Mouse (Mus musculus) heart, embryonic 16.5 days (tissue): ENCODE measurements at regions not wholly inside any gene's neighbourhood (a gene's known extent, or its start where the extent isn't known, plus 50 kb on each side); places are given as distances from the start of the nearest gene placed in this dataset.

ENCODE experiments used
- ATAC-seq: fragments of 200-750 bp; cut with Nextera tagmentation; replicated peaks from 2 replicates; pipeline ENCODE4 v1.8.0; 2017; ENCODE audit warnings: moderate number of reproducible peaks; ENCODE audit not compliant: insufficient read depth, low FRiP score; ENCODE audit errors: extremely low read depth
- H3K27ac ChIP-seq: fragments of 300-500 bp; sonication (generic); 2 replicates; pipeline ENCODE4 v1.5.1; 2014; ENCODE audit warnings: mild to moderate bottlenecking, low read length, control low read depth, moderate library complexity
- H3K27me3 ChIP-seq: fragments of 300-500 bp; sonication (generic); 2 replicates; pipeline ENCODE4 v1.6.1; 2014; ENCODE audit warnings: low read length, mixed read lengths; ENCODE audit not compliant: control insufficient read depth, insufficient read depth
- H3K36me3 ChIP-seq: fragments of 300-500 bp; sonication (generic); 2 replicates; pipeline ENCODE4 v1.6.1; 2014; ENCODE audit not compliant: control insufficient read depth, insufficient read depth
- H3K4me1 ChIP-seq: fragments of 300-500 bp; sonication (generic); 2 replicates; pipeline ENCODE4 v1.6.1; 2014; ENCODE audit warnings: low read length, mixed read lengths; ENCODE audit not compliant: control insufficient read depth, insufficient read depth
- H3K4me2 ChIP-seq: fragments of 300-500 bp; sonication (generic); 2 replicates; pipeline ENCODE4 v1.6.1; 2014; ENCODE audit warnings: low read depth, mild to moderate bottlenecking, control low read depth, low read length
- H3K4me3 ChIP-seq: fragments of 300-500 bp; sonication (generic); 2 replicates; pipeline ENCODE4 v1.5.1; 2014; ENCODE audit warnings: mild to moderate bottlenecking, control low read depth, low read length
- H3K9ac ChIP-seq: fragments of 300-500 bp; sonication (generic); 2 replicates; pipeline ENCODE4 v1.6.1; 2014; ENCODE audit warnings: low read length, control low read depth
- H3K9me3 ChIP-seq: fragments of 300-500 bp; sonication (generic); replicated peaks from 2 replicates; pipeline ENCODE4 v1.6.1; 2016; ENCODE audit warnings: low read length; ENCODE audit not compliant: control insufficient read depth
- WGBS: fragments of 180-500 bp; shearing (Covaris S2); extraction: QIAGEN DNeasy Blood & Tissue Kit; methylation state at CpG from one replicate; pipeline ENCODE4 v1.1.7; 2014; 5-methylcytosine and 5-hydroxymethylcytosine counted together

DNA sequence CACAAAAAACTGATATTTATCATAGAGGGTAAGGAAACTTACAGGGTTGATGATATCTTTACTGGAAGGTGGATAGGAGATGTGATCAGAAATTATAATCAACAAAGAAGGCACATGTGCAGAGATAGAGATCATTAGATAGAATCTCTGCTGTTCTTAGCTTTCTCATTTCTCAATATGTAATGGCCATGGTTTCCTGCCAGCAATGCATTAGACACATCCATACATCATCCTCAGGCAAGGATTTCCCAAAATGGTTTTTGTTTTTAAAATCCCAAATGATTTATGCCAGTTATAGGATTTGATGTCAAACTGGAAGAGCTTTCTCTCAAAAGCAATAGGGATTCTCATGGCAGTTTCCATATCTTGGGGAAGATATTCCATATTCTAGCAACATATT lies 52.0 kb upstream of the C030005K15Rik start:
- Histone ChIP-seq H3K27me3 (no peaks in the 10 kb centered on the region), H3K9ac (no peak overlapping the region), H3K4me3 (no peak overlapping the region), H3K36me3 (no peaks in the 10 kb centered on the region), H3K4me2 (no peak overlapping the region), H3K9me3 (no peaks in the 10 kb centered on the region), H3K4me1 (no peaks in the 10 kb centered on the region), H3K27ac (no peak overlapping the region)
- no peak for ATAC-seq

DNA sequence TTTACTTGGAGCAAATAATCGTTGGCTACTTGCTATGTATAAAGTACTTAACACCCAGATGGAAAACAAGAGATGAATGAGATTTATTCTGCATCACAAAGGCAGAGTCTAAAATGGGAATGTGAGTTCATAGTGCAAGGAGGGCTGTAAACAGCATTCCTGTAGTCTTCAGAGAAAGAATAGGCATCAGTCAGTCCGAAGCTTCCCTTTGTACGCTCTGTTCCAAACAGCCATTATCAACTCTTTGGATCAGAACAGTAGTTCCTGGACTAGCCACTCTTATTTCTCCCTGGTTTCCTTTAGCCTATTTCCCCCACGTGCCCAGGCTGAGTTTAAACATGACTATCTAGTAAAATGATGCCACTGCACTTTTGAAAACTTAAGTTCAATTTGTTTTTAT lies 52.8 kb upstream of the C030005K15Rik start:
- Histone ChIP-seq H3K27me3 (no peaks in the 10 kb centered on the region), H3K9ac (no peak overlapping the region), H3K4me2 (no peak overlapping the region), H3K27ac (no peak overlapping the region), H3K4me3 (no peak overlapping the region), H3K4me1 (no peaks in the 10 kb centered on the region), H3K9me3 (no peaks in the 10 kb centered on the region), H3K36me3 (no peaks in the 10 kb centered on the region)
- ATAC-seq = no peak
- WGBS = 57% methylated on average over 4 of the region's 4 CpGs

DNA sequence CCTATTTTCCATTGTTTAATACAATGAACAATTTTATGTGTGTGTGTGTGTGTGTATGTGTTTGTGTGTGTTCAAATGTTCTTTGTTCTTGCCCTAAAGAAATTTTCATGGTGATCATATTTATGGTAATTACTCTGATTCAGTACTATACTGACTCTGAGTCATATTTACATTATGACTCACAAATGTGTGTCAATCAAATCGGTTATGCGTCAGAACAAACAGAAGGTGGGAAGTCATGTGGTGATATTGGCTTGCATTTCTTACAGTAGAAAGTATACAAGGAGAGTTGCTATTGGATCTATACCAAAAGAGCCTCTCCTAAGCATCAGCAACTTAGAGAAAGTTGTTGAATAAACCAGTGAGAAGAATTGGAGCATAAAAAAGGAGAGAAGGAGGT lies 67.2 kb upstream of the C030005K15Rik start:
- Histone ChIP-seq H3K27ac (no peak overlapping the region), H3K4me1 (no peaks in the 10 kb centered on the region), H3K4me3 (no peak overlapping the region), H3K9me3 (no peaks in the 10 kb centered on the region), H3K9ac (no peak overlapping the region), H3K36me3 (no peaks in the 10 kb centered on the region), H3K4me2 (no peak overlapping the region), H3K27me3 (no peaks in the 10 kb centered on the region)
- ATAC-seq = no peak
- 75% methylated on average over 2 of the region's 2 CpGs for WGBS

DNA sequence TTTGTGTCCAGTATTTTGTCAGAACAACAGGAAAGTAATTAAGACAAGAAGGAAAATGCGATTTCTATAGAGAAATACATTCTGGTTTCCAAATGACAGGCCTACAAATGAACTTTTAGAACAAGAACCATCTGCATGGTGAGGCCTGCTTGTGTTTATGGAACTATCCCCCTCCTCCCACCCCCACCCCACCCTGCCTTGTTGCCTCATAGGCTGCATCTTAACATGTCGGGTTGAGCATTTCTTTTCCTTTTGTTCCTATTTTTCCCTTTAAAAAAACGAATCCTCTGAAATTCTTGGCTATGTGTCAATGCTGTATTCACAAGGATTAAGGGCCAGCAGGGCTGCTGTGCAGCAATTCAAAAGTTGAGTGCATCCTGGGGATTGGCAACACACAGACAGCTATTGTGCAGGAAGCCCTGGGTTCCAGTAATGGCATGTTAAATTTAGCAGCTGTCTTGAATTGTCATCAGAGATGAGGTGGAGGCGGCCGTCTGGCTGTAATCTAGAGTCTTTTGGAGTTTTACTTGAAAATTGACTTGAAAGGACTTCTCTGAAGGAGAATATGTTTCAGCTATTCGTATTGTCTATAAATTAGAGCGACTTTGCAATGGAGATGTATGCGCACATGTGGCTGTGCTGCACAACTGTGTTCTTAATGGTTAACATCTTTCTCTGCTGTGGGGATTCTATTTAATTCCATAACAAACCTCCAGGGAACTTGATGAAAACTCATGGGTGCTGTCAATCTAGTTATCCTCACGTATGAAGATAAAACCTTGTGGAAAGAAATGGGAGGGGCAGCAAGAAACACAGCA lies 75.1 kb upstream of the C030005K15Rik start:
- H3K4me3 ChIP-seq = no peak overlapping the region
- no peak overlapping the region for H3K4me2 ChIP-seq
- no peak overlapping the region for H3K9ac ChIP-seq
- 62% methylated on average over 9 of the region's 9 CpGs for WGBS
- no peaks in the 10 kb centered on the region for H3K27me3 ChIP-seq
- no peaks in the 10 kb centered on the region for H3K4me1 ChIP-seq
- H3K27ac ChIP-seq = no peak overlapping the region
- no peak for ATAC-seq
- H3K36me3 ChIP-seq = no peaks in the 10 kb centered on the region
- no peaks in the 10 kb centered on the region for H3K9me3 ChIP-seq

DNA sequence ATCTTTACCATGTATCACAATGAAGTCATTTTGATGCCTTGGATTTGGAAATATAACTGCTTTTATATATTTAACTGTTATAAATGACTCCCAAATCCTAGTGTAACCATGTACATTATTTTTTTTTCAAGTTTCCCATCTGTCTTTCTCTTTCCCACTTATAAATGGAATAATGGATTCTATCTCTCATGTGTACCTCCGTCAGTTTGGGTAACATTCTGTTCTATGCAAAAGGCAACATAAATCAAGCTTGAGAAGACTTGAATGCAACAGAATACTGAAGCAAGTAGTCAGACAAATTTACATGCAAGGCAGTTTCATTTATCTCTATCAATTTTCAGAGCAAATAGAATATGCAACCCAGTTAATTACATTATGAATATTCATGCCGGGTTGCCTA lies 81.4 kb upstream of the C030005K15Rik start:
- Histone ChIP-seq H3K36me3 (no peaks in the 10 kb centered on the region), H3K4me2 (no peak overlapping the region), H3K27me3 (no peaks in the 10 kb centered on the region), H3K9me3 (no peaks in the 10 kb centered on the region), H3K4me1 (no peaks in the 10 kb centered on the region), H3K4me3 (no peak overlapping the region), H3K9ac (no peak overlapping the region), H3K27ac (no peak overlapping the region)
- 87% methylated on average over 2 of the region's 2 CpGs for WGBS
- ATAC-seq = no peak

DNA sequence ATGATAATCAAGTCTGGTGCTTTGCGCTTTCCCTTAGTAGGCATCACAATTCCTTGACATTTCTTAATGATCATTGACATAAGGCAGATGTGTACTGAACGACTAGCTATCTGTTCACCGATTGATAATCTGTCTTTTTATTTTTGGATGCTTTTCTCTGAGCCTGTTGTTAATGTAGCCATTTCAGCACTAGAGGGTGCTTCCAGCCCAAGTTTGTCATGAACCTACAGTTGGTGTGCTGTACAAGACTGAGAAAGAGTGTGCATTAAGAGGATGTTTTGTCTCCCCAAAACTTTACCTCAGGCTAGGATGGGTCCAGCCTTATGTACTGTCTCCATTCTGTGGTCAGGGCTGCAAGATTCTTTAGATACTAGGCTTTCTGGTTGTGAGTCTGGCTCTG lies 116.0 kb upstream of the C030005K15Rik start:
- Histone ChIP-seq H3K27ac (no peak overlapping the region), H3K36me3 (no peaks in the 10 kb centered on the region), H3K4me3 (no peak overlapping the region), H3K9ac (no peak overlapping the region), H3K4me1 (no peaks in the 10 kb centered on the region), H3K9me3 (no peaks in the 10 kb centered on the region), H3K4me2 (no peak overlapping the region), H3K27me3 (no peaks in the 10 kb centered on the region)
- ATAC-seq = no peak
- WGBS = 52% methylated on average over 3 of the region's 3 CpGs

DNA sequence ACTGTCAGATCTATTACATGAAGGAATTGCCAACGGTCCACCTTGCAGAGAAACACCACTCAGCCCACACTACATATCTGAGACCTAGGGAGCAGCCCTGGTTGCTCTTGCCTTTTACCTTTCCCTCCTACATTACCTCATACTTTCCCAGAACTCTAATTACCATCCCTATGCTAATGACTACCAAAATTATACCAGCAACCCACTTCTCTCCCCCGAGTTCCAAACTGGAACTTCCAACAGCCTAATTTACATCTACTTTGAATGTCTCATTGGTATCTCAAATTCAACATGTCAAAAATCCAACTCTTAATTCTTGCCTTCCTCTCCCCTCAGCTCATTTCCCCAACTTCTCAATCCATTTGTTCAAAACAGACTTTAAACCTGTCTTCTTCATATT lies 124.9 kb upstream of the C030005K15Rik start:
- no peak overlapping the region for H3K9ac ChIP-seq
- ATAC-seq = no peak
- no peaks in the 10 kb centered on the region for H3K9me3 ChIP-seq
- no peak overlapping the region for H3K4me2 ChIP-seq
- H3K27ac ChIP-seq = no peak overlapping the region
- no peaks in the 10 kb centered on the region for H3K4me1 ChIP-seq
- H3K27me3 ChIP-seq = no peaks in the 10 kb centered on the region
- no peak overlapping the region for H3K4me3 ChIP-seq
- WGBS = 72% methylated on average over 2 of the region's 2 CpGs
- H3K36me3 ChIP-seq = no peaks in the 10 kb centered on the region

DNA sequence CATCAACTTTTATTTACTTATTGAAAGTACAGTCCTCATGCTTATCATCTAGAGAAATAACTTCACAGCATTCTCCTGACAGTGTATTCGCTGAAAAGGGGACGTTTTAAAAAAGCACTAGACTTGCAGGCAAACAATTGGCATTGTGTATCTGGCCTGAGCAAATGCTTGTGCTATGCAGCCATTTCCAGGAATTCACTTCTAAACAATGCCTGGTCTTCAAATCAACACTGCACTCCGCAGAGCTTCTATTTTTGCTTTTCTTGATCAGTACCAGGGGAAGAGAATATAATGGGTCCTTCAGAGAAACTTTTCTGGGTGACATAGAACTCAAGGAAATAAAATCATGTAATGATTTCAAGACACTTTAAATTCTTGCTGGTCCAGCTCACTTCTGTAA lies 150.5 kb upstream of the C030005K15Rik start:
- no peaks in the 10 kb centered on the region for H3K4me1 ChIP-seq
- H3K9me3 ChIP-seq = no peaks in the 10 kb centered on the region
- no peak overlapping the region for H3K9ac ChIP-seq
- H3K27ac ChIP-seq = no peak overlapping the region
- no peaks in the 10 kb centered on the region for H3K27me3 ChIP-seq
- no peaks in the 10 kb centered on the region for H3K36me3 ChIP-seq
- ATAC-seq = 0 out of 2 replicates have a peak, but pooled peaks have one; percentile 32
- H3K4me3 ChIP-seq = no peak overlapping the region
- 38% methylated on average over 3 of the region's 3 CpGs for WGBS
- no peak overlapping the region for H3K4me2 ChIP-seq

DNA sequence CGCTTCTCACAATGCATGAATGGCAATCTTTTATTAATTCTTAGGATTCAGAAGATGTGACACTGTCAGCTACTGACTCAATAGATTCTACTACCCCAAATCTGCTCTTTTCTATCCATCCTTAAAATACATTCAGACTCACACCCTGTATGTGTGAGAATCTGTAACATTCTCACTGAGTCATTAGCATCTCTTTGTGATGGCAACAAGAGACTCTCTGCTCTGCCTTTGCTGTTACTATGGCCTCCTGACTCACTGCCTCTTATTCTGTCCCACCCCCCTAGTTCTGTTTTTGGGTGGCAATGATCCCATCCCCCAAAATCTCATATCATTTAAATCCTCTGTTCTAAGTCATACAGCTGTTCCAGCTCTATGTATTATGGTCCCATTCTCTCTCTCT lies 159.5 kb upstream of the C030005K15Rik start:
- Histone ChIP-seq H3K4me1 (no peaks in the 10 kb centered on the region), H3K9me3 (no peaks in the 10 kb centered on the region), H3K27ac (no peak overlapping the region), H3K4me2 (no peak overlapping the region), H3K36me3 (no peaks in the 10 kb centered on the region), H3K9ac (no peak overlapping the region), H3K27me3 (no peaks in the 10 kb centered on the region), H3K4me3 (no peak overlapping the region)
- WGBS = 78% methylated on average over 1 of the region's 1 CpGs
- no peak for ATAC-seq
